Mouse (Mus musculus): Measurements from ENCODE around the gene Mpig6b.

Mpig6b gene

DNA sequence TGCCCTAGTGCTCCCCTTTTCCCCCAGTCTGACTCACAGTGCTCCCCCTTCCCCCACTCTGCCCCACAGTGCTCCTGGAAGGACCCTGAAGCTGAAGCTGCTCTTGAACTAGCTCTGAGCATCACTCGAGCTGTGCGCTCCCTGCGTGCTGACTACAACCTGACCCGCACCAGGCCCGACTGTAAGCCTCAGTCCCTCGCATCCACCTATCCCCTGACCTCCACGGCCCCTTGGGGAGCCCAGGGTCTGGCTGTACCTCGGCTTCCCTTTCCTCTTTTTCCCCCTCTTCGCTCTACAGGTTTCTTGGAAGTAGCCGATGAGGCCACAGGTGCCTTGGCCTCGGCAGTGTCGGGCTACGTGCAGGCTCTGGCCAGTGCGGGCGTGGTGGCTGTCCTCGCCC lies 50.7 kb downstream of the Mpig6b start:
- no peak for DNase-seq

DNA sequence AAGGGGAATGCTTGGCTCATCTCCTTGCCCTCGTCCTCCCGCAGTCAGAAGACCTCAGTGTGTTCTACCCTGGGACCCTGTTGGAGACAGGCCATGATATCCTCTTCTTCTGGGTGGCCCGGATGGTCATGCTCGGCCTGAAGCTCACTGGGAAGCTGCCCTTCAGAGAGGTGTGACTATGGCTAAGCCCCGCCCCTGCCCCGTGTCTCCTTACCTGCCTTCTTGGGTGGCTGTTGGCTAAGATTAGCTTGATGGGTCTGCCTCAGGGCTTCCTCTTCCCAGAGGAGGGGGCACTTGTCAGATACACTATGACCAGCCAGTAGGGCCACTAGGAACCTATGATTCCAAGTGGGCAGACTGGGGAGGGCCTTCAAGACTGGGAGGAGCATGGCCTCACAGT lies 52.8 kb downstream of the Mpig6b start:
- no peak for DNase-seq

Data from thymus, postnatal 25 days (tissue).